Comparison of ENCODE assay signal across 10 mouse cellular contexts in the genomic region with DNA sequence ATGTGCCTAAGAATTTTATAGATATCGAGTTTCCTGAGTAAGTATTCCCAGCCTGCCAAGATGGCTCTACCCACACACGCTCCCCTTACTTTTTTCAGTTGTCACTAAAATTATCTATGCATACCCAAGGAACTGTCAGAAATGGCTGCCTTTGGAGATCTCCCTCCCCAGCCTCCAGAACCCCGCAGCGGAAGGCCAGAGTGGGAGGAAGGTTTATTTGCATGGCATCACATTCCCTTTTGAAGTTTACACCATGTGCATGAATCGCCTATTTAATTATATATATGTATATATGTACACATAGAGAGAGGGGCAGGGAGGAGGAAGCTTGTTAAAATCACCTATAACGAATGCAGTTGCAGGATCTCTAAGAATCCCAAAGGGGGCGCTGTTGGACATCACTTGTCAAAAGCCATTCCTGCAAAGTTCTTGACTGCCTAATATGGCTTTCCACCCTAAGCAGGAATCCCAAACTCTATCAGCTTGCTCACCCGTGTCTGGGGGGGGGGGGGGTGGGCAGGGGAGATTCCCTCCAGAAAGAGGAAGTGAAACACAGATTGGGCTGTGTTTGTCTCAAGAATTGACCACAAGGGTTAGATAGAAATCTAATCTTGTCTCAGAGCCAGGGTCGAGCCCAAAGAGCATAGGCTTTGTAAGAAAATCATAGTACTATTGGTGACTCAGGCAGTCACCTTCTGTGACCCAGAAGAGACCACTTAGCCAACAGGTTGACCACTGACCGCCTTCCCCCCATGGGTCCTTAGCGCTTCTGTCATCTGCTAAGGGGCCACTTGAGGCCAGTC. TPM values are rescaled to one million over a fixed set of nuclear protein-coding genes. Genes with fewer than 3 reads are reported as not detected.
DNase-seq lines count a peak whose midpoint lies in the region; ATAC-seq and TF ChIP-seq lines count a peak whose summit lies in the region.
"Had no signal": no experiment of that assay in that cellular context is flagged by ENCODE, and none has a peak within 500 bp of the region (broad histone marks: within the 10 kb centered on the region; RNA-seq: fewer than 3 reads in every experiment).

No protein-coding gene starts in this region.

- H3K27me3 ChIP-seq in heart, embryonic 12.5 days (replicated peaks): peaks cover 14% of the 10 kb centered on the region; the same call in 1 of the 2 replicates
- H3K27me3 ChIP-seq in stomach, postnatal 0 days (ENCODE audit: control insufficient read depth, insufficient read depth, low read length): no peaks in the 10 kb centered on the region
- H3K27me3 ChIP-seq: embryonic facial prominence, embryonic 15.5 days had no signal

- intact Hi-C loops in heart, postnatal 10 days (cut with DNase I): loop anchor here (2.0 kb wide), 1 partner anchor 60 kb away; no protein-coding TSS in a partner anchor

- H3K36me3 ChIP-seq in heart, embryonic 12.5 days: no peaks in the 10 kb centered on the region
- H3K36me3 ChIP-seq in stomach, postnatal 0 days (ENCODE audit: control insufficient read depth, insufficient read depth, low read length): no peaks in the 10 kb centered on the region
- H3K36me3 ChIP-seq: embryonic facial prominence, embryonic 15.5 days had no signal

- peak; percentile 77 for TF ChIP-seq CTCF in stomach, postnatal 0 days (IDR thresholded peaks at IDR 0.05; ENCODE audit: low read depth)

- H3K4me1 ChIP-seq in heart, embryonic 12.5 days (replicated peaks): peaks cover 41% of the 10 kb centered on the region
- H3K4me1 ChIP-seq in stomach, postnatal 0 days (replicated peaks; ENCODE audit: control insufficient read depth, insufficient read depth): no peaks in the 10 kb centered on the region; the same call in 1 of the 2 replicates

- no peaks in the 10 kb centered on the region for H3K9me3 ChIP-seq in heart, embryonic 12.5 days (replicated peaks)
- no peaks in the 10 kb centered on the region for H3K9me3 ChIP-seq in stomach, postnatal 0 days (ENCODE audit: control insufficient read depth, low read length)
- H3K9me3 ChIP-seq: embryonic facial prominence, embryonic 15.5 days had no signal

- peak; percentile 30 to 57 for DNase-seq in heart, postnatal 10 days
- DNase-seq in B cell, adult 2 months: peak; percentile 81 to 87
- peak; percentile 59 for DNase-seq in T-cell, adult 2 months (ENCODE audit: low spot score)
- DNase-seq in induced T-regulatory cell, adult 2 months (ENCODE audit: low read depth): peak; percentile 92
- peak; percentile 73 for DNase-seq in lung, postnatal 25 days (ENCODE audit: low spot score)
- peak; percentile 48 for DNase-seq in stomach, postnatal 0 days (ENCODE audit: low spot score)
- DNase-seq in cerebellum, adult 11-12 months: no peak

- H3K9ac ChIP-seq in heart, embryonic 12.5 days: no peak overlapping the region
- no peak overlapping the region for H3K9ac ChIP-seq in stomach, postnatal 0 days (ENCODE audit: low read length)
- H3K9ac ChIP-seq: embryonic facial prominence, embryonic 15.5 days had no signal

- no peak overlapping the region for H3K27ac ChIP-seq in heart, embryonic 12.5 days (ENCODE audit: poor library complexity, severe bottlenecking)
- H3K27ac ChIP-seq in stomach, postnatal 0 days (replicated peaks): no peak overlapping the region
- H3K27ac ChIP-seq: embryonic facial prominence, embryonic 15.5 days; macrophage had no signal

- 37% methylated on average over 11 of the region's 11 CpGs for WGBS in heart, embryonic 12.5 days
- 47% methylated on average over 11 of the region's 11 CpGs for WGBS in stomach, postnatal 0 days

- TF ChIP-seq EP300 in stomach, postnatal 0 days (optimal IDR thresholded peaks at IDR 0.05): no peak

- no peak overlapping the region for H3K4me3 ChIP-seq in heart, embryonic 12.5 days
- no peak overlapping the region for H3K4me3 ChIP-seq in stomach, postnatal 0 days (ENCODE audit: low read depth, low read length)
- H3K4me3 ChIP-seq: embryonic facial prominence, embryonic 15.5 days had no signal

- no peak overlapping the region for H3K4me2 ChIP-seq in heart, embryonic 12.5 days
- H3K4me2 ChIP-seq in stomach, postnatal 0 days (replicated peaks; ENCODE audit: low read depth): no peak overlapping the region
- H3K4me2 ChIP-seq: embryonic facial prominence, embryonic 15.5 days had no signal

- no peak for ATAC-seq in heart, embryonic 12.5 days (ENCODE audit: insufficient number of reproducible peaks, low FRiP score)
- 0 out of 2 replicates have a peak, but pooled peaks have one; percentile 23 for ATAC-seq in stomach, postnatal 0 days (ENCODE audit: low FRiP score, low TSS enrichment)

RNA-seq across cellular contexts. Expression of gene Fam83f, which starts 37.1 kb away (rescaled TPM):
- total RNA-seq in heart, postnatal 10 days (2021): under 1 TPM; 0.19 to 0.22 TPM
- polyA plus RNA-seq in heart, embryonic 12.5 days (2016; fragmentation: Nextera tagmentation; extraction: Ambion mirVana): 0.08 and 0.20 TPM in 2 replicates
- polyA plus RNA-seq in stomach, postnatal 0 days (2015; fragmentation: Nextera tagmentation; extraction: Ambion mirVana): 20.5 and 24.3 TPM in 2 replicates

Comparison
In these comparisons a context has a peak if more than half of its experiments do, and no peak if none do; other contexts are left out.
1. RNA of gene Fam83f, which starts 37.1 kb away (polyA plus RNA-seq): 20.5 to 24.3 TPM in stomach, postnatal 0 days; 0.08 to 0.20 TPM in heart, embryonic 12.5 days; every median in the first group is over 10 times any median in the second.